Mouse (Mus musculus): Measurements from ENCODE around the gene Kank2. TPM values are rescaled to one million over a fixed set of nuclear protein-coding genes. Genes with fewer than 3 reads are reported as not detected.
"Not testable (repeated sequence)": the region's sequence is repeated elsewhere in the genome, so short reads cannot be mapped to it uniquely, and the experiment has no call there.

The Kank2 gene
- polyA plus RNA-seq, 1 experiment from 2014 or later = 2.7 TPM

GRCm38 (mm10) chr9:21786309-21786708, 12.2 kb downstream of the Kank2 start:
- WGBS = 84% methylated on average over 1 of the region's 2 CpGs
- H3K27ac ChIP-seq (replicated peaks; ENCODE audit: low read depth, low read length); DNase-seq; H3K4me3 ChIP-seq (replicated peaks; ENCODE audit: low read depth, low read length); H3K9ac ChIP-seq (replicated peaks; ENCODE audit: low read length); H3K36me3 ChIP-seq (ENCODE audit: control insufficient read depth, insufficient read depth, low read length); H3K4me1 ChIP-seq (ENCODE audit: control insufficient read depth, insufficient read depth, low read length); H3K4me2 ChIP-seq (ENCODE audit: low read length); H3K27me3 ChIP-seq (ENCODE audit: control insufficient read depth, insufficient read depth, low read length); ATAC-seq (ENCODE audit: low FRiP score, low TSS enrichment); H3K9me3 ChIP-seq (ENCODE audit: control insufficient read depth, low read length): not testable (repeated sequence)

GRCm38 (mm10) chr9:21784517-21785307, 13.8 kb downstream of the Kank2 start:
- no peak overlapping the region for H3K27ac ChIP-seq (replicated peaks; ENCODE audit: low read depth, low read length)
- 89% methylated on average over 7 of the region's 7 CpGs for WGBS
- no peak for DNase-seq
- no peaks in the 10 kb centered on the region for H3K27me3 ChIP-seq (ENCODE audit: control insufficient read depth, insufficient read depth, low read length)
- no peaks in the 10 kb centered on the region for H3K4me1 ChIP-seq (ENCODE audit: control insufficient read depth, insufficient read depth, low read length)
- H3K9ac ChIP-seq (replicated peaks; ENCODE audit: low read length) = no peak overlapping the region
- no peak for ATAC-seq (ENCODE audit: low FRiP score, low TSS enrichment)
- no peaks in the 10 kb centered on the region for H3K36me3 ChIP-seq (ENCODE audit: control insufficient read depth, insufficient read depth, low read length)
- H3K4me2 ChIP-seq (ENCODE audit: low read length) = no peak overlapping the region
- no peaks in the 10 kb centered on the region for H3K9me3 ChIP-seq (ENCODE audit: control insufficient read depth, low read length)
- H3K4me3 ChIP-seq (replicated peaks; ENCODE audit: low read depth, low read length) = no peak overlapping the region

GRCm38 (mm10) chr9:21781657-21782468, 16.7 kb downstream of the Kank2 start:
- Histone ChIP-seq H3K27ac (replicated peaks; ENCODE audit: low read depth, low read length) (no peak overlapping the region), H3K27me3 (ENCODE audit: control insufficient read depth, insufficient read depth, low read length) (no peaks in the 10 kb centered on the region), H3K4me2 (ENCODE audit: low read length) (no peak overlapping the region), H3K4me1 (ENCODE audit: control insufficient read depth, insufficient read depth, low read length) (no peaks in the 10 kb centered on the region), H3K9ac (replicated peaks; ENCODE audit: low read length) (no peak overlapping the region), H3K36me3 (ENCODE audit: control insufficient read depth, insufficient read depth, low read length) (0 out of 2 replicates have a peak, but pooled peaks cover 5% of the 10 kb centered on the region), H3K9me3 (ENCODE audit: control insufficient read depth, low read length) (no peaks in the 10 kb centered on the region), H3K4me3 (replicated peaks; ENCODE audit: low read depth, low read length) (no peak overlapping the region)
- ATAC-seq (ENCODE audit: low FRiP score, low TSS enrichment) (no peak), DNase-seq (no peak)
- 86% methylated on average over 15 of the region's 15 CpGs for WGBS

GRCm38 (mm10) chr9:21777726-21778125, 20.8 kb downstream of the Kank2 start:
- Histone ChIP-seq H3K4me3 (replicated peaks; ENCODE audit: low read depth, low read length) (no peak overlapping the region), H3K9ac (replicated peaks; ENCODE audit: low read length) (no peak overlapping the region), H3K9me3 (ENCODE audit: control insufficient read depth, low read length) (no peaks in the 10 kb centered on the region), H3K27me3 (ENCODE audit: control insufficient read depth, insufficient read depth, low read length) (no peaks in the 10 kb centered on the region), H3K4me1 (ENCODE audit: control insufficient read depth, insufficient read depth, low read length) (no peaks in the 10 kb centered on the region), H3K36me3 (ENCODE audit: control insufficient read depth, insufficient read depth, low read length) (0 out of 2 replicates have a peak, but pooled peaks cover 5% of the 10 kb centered on the region), H3K27ac (replicated peaks; ENCODE audit: low read depth, low read length) (no peak overlapping the region), H3K4me2 (ENCODE audit: low read length) (no peak overlapping the region)
- no peak for DNase-seq
- no peak for ATAC-seq (ENCODE audit: low FRiP score, low TSS enrichment)
- 94% methylated on average over 3 of the region's 3 CpGs for WGBS

GRCm38 (mm10) chr9:21774353-21774752, 24.2 kb downstream of the Kank2 start:
- WGBS = 87% methylated on average over 16 of the region's 16 CpGs
- H3K9ac ChIP-seq (replicated peaks; ENCODE audit: low read length) = no peak overlapping the region
- ATAC-seq (ENCODE audit: low FRiP score, low TSS enrichment) (no peak), DNase-seq (no peak)
- 0 out of 2 replicates have a peak, but pooled peaks cover 5% of the 10 kb centered on the region for H3K36me3 ChIP-seq (ENCODE audit: control insufficient read depth, insufficient read depth, low read length)
- no peaks in the 10 kb centered on the region for H3K4me1 ChIP-seq (ENCODE audit: control insufficient read depth, insufficient read depth, low read length)
- H3K27me3 ChIP-seq (ENCODE audit: control insufficient read depth, insufficient read depth, low read length) = no peaks in the 10 kb centered on the region
- H3K27ac ChIP-seq (replicated peaks; ENCODE audit: low read depth, low read length) = no peak overlapping the region
- no peaks in the 10 kb centered on the region for H3K9me3 ChIP-seq (ENCODE audit: control insufficient read depth, low read length)
- H3K4me3 ChIP-seq (replicated peaks; ENCODE audit: low read depth, low read length) = no peak overlapping the region
- no peak overlapping the region for H3K4me2 ChIP-seq (ENCODE audit: low read length)

GRCm38 (mm10) chr9:21773396-21773795, 25.1 kb downstream of the Kank2 start:
- not testable (repeated sequence) for H3K9ac ChIP-seq (replicated peaks; ENCODE audit: low read length); DNase-seq; ATAC-seq (ENCODE audit: low FRiP score, low TSS enrichment); H3K27ac ChIP-seq (replicated peaks; ENCODE audit: low read depth, low read length); H3K4me1 ChIP-seq (ENCODE audit: control insufficient read depth, insufficient read depth, low read length); H3K27me3 ChIP-seq (ENCODE audit: control insufficient read depth, insufficient read depth, low read length); H3K9me3 ChIP-seq (ENCODE audit: control insufficient read depth, low read length); H3K4me3 ChIP-seq (replicated peaks; ENCODE audit: low read depth, low read length); H3K4me2 ChIP-seq (ENCODE audit: low read length); H3K36me3 ChIP-seq (ENCODE audit: control insufficient read depth, insufficient read depth, low read length)
- 80% methylated on average over 5 of the region's 5 CpGs for WGBS

- H3K27ac ChIP-seq (replicated peaks; ENCODE audit: low read depth, low read length) = no peak overlapping the region
- no peaks in the 10 kb centered on the region for H3K9me3 ChIP-seq (ENCODE audit: control insufficient read depth, low read length)
- H3K27me3 ChIP-seq (ENCODE audit: control insufficient read depth, insufficient read depth, low read length) = no peaks in the 10 kb centered on the region
- no peaks in the 10 kb centered on the region for H3K36me3 ChIP-seq (ENCODE audit: control insufficient read depth, insufficient read depth, low read length)
- DNase-seq (no peak), ATAC-seq (ENCODE audit: low FRiP score, low TSS enrichment) (no peak)
- H3K4me3 ChIP-seq (replicated peaks; ENCODE audit: low read depth, low read length) = no peak overlapping the region
- no peak overlapping the region for H3K9ac ChIP-seq (replicated peaks; ENCODE audit: low read length)
- no peak overlapping the region for H3K4me2 ChIP-seq (ENCODE audit: low read length)
- WGBS = 75% methylated on average over 26 of the region's 26 CpGs
- no peaks in the 10 kb centered on the region for H3K4me1 ChIP-seq (ENCODE audit: control insufficient read depth, insufficient read depth, low read length)
Measured at GRCm38 (mm10) chr9:21769558-21770183, 28.9 kb downstream of the Kank2 start.

GRCm38 (mm10) chr9:21768511-21769411, 29.8 kb downstream of the Kank2 start:
- Histone ChIP-seq H3K4me1 (ENCODE audit: control insufficient read depth, insufficient read depth, low read length) (no peaks in the 10 kb centered on the region), H3K9ac (replicated peaks; ENCODE audit: low read length) (no peak overlapping the region), H3K27ac (replicated peaks; ENCODE audit: low read depth, low read length) (no peak overlapping the region), H3K4me2 (ENCODE audit: low read length) (no peak overlapping the region), H3K9me3 (ENCODE audit: control insufficient read depth, low read length) (no peaks in the 10 kb centered on the region), H3K4me3 (replicated peaks; ENCODE audit: low read depth, low read length) (no peak overlapping the region), H3K27me3 (ENCODE audit: control insufficient read depth, insufficient read depth, low read length) (no peaks in the 10 kb centered on the region), H3K36me3 (ENCODE audit: control insufficient read depth, insufficient read depth, low read length) (no peaks in the 10 kb centered on the region)
- WGBS = 55% methylated on average over 13 of the region's 13 CpGs
- DNase-seq (no peak), ATAC-seq (ENCODE audit: low FRiP score, low TSS enrichment) (no peak)
